Mouse (Mus musculus): ENCODE data around the gene Sugt1. TPM values are rescaled to one million over a fixed set of nuclear protein-coding genes. Genes with fewer than 3 reads are reported as not detected.

Gene Sugt1
- total RNA-seq (2021), result 10 to 100 TPM; 96.5 to 97.2 TPM
- long read RNA-seq, experiment 1, full-length matches to known transcripts, result 55 of 64 reads
- long read RNA-seq, experiment 1, partial matches to known transcripts, result 2 of 64 reads
- long read RNA-seq, experiment 1, other reads (novel, unspliced or antisense), result 7 of 64 reads
- long read RNA-seq, experiment 2, full-length matches to known transcripts, result 57 of 65 reads
- long read RNA-seq, experiment 2, partial matches to known transcripts, result 2 of 65 reads
- long read RNA-seq, experiment 2, other reads (novel, unspliced or antisense), result 6 of 65 reads

DNA sequence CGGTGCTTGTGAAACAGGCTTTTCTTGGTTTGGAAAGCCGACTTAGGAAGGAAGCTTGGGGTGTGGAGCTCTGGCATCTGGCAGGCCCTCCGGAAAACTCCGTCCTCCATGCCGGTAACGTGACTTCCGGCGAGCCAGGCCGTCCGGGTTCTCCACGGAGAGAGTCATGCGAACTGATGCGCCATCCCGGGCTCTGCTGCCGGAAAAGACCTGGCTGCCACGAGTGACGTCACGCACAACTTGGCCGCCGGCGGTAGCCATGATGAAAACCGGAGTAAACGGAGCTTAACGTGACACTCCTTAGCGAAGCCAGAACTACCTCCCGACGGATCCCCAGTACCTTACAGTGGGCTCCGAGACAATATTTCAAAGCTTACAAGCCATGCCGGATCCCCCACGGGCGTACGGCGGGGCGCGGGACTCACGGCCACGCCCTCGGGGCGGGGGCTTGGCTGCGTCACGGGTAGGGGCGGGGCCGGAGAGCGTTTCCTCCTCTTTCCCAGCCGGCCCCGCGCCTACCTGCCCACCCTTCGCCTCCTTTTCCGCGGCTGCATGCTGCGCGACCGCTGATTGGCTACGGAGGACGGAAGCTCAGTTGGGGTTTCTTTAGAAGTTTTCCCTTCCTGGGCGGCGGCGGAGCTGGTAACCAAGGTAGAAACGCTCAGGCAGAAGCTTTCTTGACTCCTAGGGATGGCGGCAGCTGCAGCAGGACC, at the start of gene Sugt1:
Gene Sugt1, plus strand, starts transcription at position 553 of the 713 bp plus-strand sequence.
- peak within 1 kb of the TSS; percentile 97 for H3K27ac ChIP-seq
- no peak for TF ChIP-seq CTCF (IDR thresholded peaks at IDR 0.05)
- H3K4me3 ChIP-seq, result peak within 1 kb of the TSS; percentile 98
- DNase-seq, result peak; percentile 98
- intact Hi-C loops (cut with DNase I), result no loop called here

DNA sequence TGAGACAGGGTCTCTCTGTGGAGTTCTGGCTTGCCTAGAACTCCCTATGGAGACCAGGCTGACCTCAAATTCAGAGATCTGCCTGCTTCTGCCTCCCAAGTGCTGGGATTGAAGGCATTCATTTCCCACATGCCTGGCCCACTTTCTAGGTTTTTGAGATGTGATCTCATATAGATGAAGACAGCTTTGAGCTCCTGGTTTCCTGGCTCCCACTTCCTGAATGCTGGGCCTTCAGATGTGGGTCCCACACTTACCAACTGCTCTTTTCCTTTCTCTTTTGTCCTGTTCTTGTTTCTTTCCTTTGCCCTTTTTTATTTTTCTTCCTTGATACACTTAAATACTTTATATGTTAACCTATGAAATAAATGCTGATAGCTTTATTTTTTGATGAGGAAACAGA, 49.6 kb upstream of the Sugt1 start:
- intact Hi-C loops (cut with DNase I), result no loop called here
- no peak for DNase-seq
- no peak overlapping the region for H3K27ac ChIP-seq
- TF ChIP-seq CTCF (IDR thresholded peaks at IDR 0.05), result no peak
- peak overlapping the region; percentile 23; the same call in 1 of the 2 replicates for H3K4me3 ChIP-seq

GRCm38 (mm10) chr14:79541606-79542005, 45.9 kb upstream of the Sugt1 start:
- DNase-seq, result no peak
- Histone ChIP-seq H3K27ac (no peak overlapping the region), H3K4me3 (no peak overlapping the region)
- intact Hi-C loops (cut with DNase I), result no loop called here
- TF ChIP-seq CTCF (IDR thresholded peaks at IDR 0.05), result no peak

DNA sequence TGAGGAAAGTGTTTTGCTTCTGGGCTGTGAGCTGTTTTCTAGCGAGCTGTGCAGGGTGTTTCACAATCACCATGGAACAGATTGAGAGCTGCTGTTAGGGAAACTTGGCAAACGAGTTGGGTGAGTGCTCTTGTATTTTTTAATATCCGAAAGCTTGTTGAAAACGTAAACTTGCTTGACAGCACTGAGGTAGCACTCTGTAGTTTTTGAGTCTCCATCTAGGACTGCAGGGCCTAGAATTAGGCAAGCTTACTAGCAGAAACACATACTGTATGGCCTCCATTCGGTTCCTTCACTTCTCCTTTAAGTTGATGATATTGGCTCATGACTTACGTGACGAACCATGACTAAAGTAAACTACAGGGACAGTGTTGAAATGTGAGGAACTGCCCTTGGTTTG, 38.1 kb upstream of the Sugt1 start:
- intact Hi-C loops (cut with DNase I), result no loop called here
- TF ChIP-seq CTCF (IDR thresholded peaks at IDR 0.05), result no peak
- peak overlapping the region; percentile 49 for H3K4me3 ChIP-seq
- peak overlapping the region; percentile 82 for H3K27ac ChIP-seq
- peak; percentile 44 for DNase-seq

DNA sequence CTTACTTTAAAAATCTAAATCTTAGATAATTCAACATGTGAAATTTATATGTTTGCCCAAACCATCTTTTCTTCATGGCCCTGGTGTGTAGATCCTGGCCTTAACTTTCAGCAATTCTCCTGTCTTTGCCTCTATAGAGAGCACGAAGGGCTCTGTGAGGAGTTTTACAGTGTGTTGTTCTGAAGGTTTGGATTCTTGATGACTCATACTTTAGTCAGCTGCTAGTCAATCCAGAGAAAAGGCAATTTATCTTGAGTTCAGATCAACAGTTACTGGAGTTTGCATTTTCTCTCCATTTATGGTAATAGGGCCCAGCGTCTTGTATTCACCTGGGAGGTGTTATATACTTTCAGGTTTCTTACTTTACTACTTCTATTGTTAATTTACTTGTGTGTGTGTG, 35.6 kb upstream of the Sugt1 start:
- H3K27ac ChIP-seq, result no peak overlapping the region
- no peak for DNase-seq
- intact Hi-C loops (cut with DNase I), result no loop called here

DNA sequence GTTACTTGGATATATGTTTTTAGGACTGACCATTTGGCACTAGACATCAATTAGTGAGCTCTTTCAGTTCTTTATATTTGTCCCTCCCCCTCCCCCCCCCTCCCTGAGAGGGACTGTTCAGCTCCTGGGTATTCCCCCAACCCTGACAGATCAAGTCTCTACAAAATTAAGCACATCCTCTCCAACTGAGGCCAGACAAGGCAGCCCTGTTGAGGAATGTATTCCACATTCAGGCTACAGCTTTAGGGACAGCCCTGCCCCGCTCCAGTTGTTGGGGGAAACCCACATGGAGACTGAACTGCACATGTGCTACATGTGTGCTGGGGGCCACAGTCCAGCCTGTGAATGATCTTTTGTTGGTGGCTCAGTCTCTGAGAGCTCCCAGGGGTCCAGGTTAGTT, 34.6 kb upstream of the Sugt1 start:
- intact Hi-C loops (cut with DNase I), result no loop called here
- no peak for TF ChIP-seq CTCF (IDR thresholded peaks at IDR 0.05)
- DNase-seq, result no peak
- no peak overlapping the region for H3K27ac ChIP-seq
- H3K4me3 ChIP-seq, result no peak overlapping the region

More for the DNA sequence above, 35.6 kb upstream of the Sugt1 start:
- no peak overlapping the region for H3K4me3 ChIP-seq
- no peak for TF ChIP-seq CTCF (IDR thresholded peaks at IDR 0.05)

- H3K4me3 ChIP-seq, result no peak overlapping the region
- intact Hi-C loops (cut with DNase I), result no loop called here
- H3K27ac ChIP-seq, result no peak overlapping the region
- no peak for TF ChIP-seq CTCF (IDR thresholded peaks at IDR 0.05)
- no peak for DNase-seq
These were observed 29.7 kb upstream of the Sugt1 start for GRCm38 (mm10) chr14:79557796-79558195.

- TF ChIP-seq CTCF (IDR thresholded peaks at IDR 0.05), result peak; percentile 72
- Histone ChIP-seq H3K27ac (peak overlapping the region; percentile 61), H3K4me3 (no peak overlapping the region; the same call in 1 of the 2 replicates)
- intact Hi-C loops (cut with DNase I), result loop anchor here (5.0 kb wide), 2 partner anchors 45 to 75 kb away; no protein-coding TSS in a partner anchor
- peak; percentile 56 for DNase-seq
These were observed 24.7 kb upstream of the Sugt1 start for GRCm38 (mm10) chr14:79562745-79563144.

GRCm38 (mm10) chr14:79564784-79565183, 22.7 kb upstream of the Sugt1 start:
- H3K27ac ChIP-seq, result no peak overlapping the region
- peak; percentile 30; the same call in 1 of the 2 replicates for TF ChIP-seq CTCF (IDR thresholded peaks at IDR 0.05)
- intact Hi-C loops (cut with DNase I), result loop anchor here (5.0 kb wide), 2 partner anchors 47 to 77 kb away; no protein-coding TSS in a partner anchor

GRCm38 (mm10) chr14:79573482-79574191, 13.9 kb upstream of the Sugt1 start:
- no peak overlapping the region for H3K4me3 ChIP-seq
- TF ChIP-seq CTCF (IDR thresholded peaks at IDR 0.05), result no peak
- no peak overlapping the region for H3K27ac ChIP-seq
- intact Hi-C loops (cut with DNase I), result no loop called here
- DNase-seq, result no peak

More at GRCm38 (mm10) chr14:79564784-79565183, 22.7 kb upstream of the Sugt1 start:
- no peak overlapping the region for H3K4me3 ChIP-seq
- no peak for DNase-seq

GRCm38 (mm10) chr14:79574361-79574760, 13.1 kb upstream of the Sugt1 start:
- Histone ChIP-seq H3K27ac (no peak overlapping the region), H3K4me3 (no peak overlapping the region)
- TF ChIP-seq CTCF (IDR thresholded peaks at IDR 0.05), result no peak
- DNase-seq, result no peak
- intact Hi-C loops (cut with DNase I), result no loop called here

GRCm38 (mm10) chr14:79583526-79584245, 3.8 kb upstream of the Sugt1 start:
- H3K27ac ChIP-seq, result no peak overlapping the region
- intact Hi-C loops (cut with DNase I), result no loop called here
- TF ChIP-seq CTCF (IDR thresholded peaks at IDR 0.05), result no peak
- H3K4me3 ChIP-seq, result no peak overlapping the region
- DNase-seq, result no peak

All from gastrocnemius, adult 2 months (tissue).